Mouse (Mus musculus) lung, adult 2 months (tissue): Measurements from ENCODE around the gene Clybl. TPM values are rescaled to one million over a fixed set of nuclear protein-coding genes. Genes with fewer than 3 reads are reported as not detected.

Source experiments
- DNase-seq: peaks from one replicate; pipeline ENCODE4 v3.0.0; 2022
- H3K4me1 ChIP-seq: fragments of 200-500 bp; 2 replicates; pipeline ENCODE4 v1.6.1; 2011; ENCODE audit warnings: low read length; ENCODE audit not compliant: control insufficient read depth, insufficient read depth
- H3K4me3 ChIP-seq: fragments of 200-500 bp; replicated peaks from 2 replicates; pipeline ENCODE3; 2011; ENCODE audit warnings: low read depth, mild to moderate bottlenecking, control low read depth, low read length; ENCODE audit errors: extremely low read depth
- CTCF ChIP-seq: fragments of 200-500 bp; IDR thresholded peaks from 2 replicates; pipeline ENCODE4 v1.5.1; 2011; ENCODE audit warnings: mild to moderate bottlenecking, low read length, control low read depth; ENCODE audit not compliant: insufficient read depth
- POLR2A ChIP-seq: fragments of 200-500 bp; IDR thresholded peaks from 2 replicates; pipeline ENCODE4 v1.6.1; 2011; ENCODE audit warnings: low read depth, mild to moderate bottlenecking, control low read depth, low read length, borderline replicate concordance; ENCODE audit errors: extremely low read depth
- WGBS: fragments of 180-500 bp; shearing (Covaris S2); methylation state at CpG from one replicate; pipeline ENCODE4 v1.1.7; 2018; 5-methylcytosine and 5-hydroxymethylcytosine counted together
- polyA plus RNA-seq: library from polyadenylated mRNA; depleted of rRNA; stranded (reverse); fragments of >200 nt; gene quantifications from 2 replicates; pipeline ENCODE4 v1.2.3, GENCODE M21; 2012

The Clybl gene
- polyA plus RNA-seq, 1 experiment, result 5.8 TPM

DNA sequence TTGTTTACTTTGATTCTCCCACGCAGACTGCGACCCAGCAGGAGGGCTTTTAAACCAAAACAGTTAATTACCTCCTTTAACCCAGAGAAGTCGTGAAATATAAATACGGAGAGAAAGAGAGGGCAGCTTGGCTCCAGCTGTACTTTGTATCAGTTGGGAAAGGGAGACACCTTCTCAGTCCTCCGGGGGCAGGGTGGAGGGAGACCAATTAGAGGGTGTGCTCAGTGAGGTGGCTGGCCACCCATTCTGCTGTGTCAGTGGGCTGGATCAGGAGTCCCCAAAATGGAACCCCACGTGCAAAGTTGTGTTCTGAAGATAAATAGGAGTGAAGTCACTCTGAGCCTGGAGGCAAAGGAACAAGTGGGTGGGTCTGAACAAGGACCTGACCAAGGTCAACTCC lies 181.7 kb downstream of the Clybl start:
- whole genome bisulfite sequencing, result 26% methylated on average over 6 of the region's 6 CpGs
- TF ChIP-seq CTCF (no peak), POLR2A (no peak)
- DNase-seq, result no peak
- Histone ChIP-seq H3K4me3 (no peak overlapping the region), H3K4me1 (no peaks in the 10 kb centered on the region)

GRCm38 (mm10) chr14:122364026-122364425 lies 182.5 kb downstream of the Clybl start:
- Histone ChIP-seq H3K4me1 (no peaks in the 10 kb centered on the region), H3K4me3 (no peak overlapping the region)
- WGBS, result 92% methylated on average over 3 of the region's 3 CpGs
- DNase-seq, result no peak
- TF ChIP-seq CTCF (no peak), POLR2A (no peak)

DNA sequence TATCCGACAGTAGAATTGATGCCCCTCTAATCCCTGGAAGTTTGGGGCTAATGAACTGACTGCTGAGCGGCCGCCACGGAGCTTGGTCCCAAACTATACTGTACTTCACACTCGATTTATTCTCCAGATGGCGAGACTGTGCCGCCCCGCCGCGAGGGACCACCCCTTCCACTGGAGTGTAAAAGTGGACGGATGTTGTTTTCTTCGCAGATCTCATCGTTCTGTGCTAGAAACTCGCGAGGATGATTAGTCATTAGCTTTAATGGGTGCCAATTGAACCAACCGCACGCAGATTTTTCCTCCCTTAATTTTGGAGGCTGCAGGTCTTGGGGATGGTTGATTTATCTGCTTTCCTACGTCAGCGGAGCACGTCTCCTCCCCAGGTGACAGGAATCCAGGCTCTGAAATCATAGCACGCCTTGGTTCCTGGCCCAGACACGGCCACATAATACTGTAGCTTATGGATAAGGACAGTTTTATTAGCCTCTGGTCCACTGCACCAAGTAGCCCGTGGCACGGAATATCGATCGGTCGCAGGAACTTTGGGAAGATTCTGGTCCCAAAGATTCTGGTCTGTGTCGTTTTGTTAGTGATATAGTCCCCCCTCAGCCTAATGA lies 185.9 kb downstream of the Clybl start:
- no peak for DNase-seq
- no peak overlapping the region for H3K4me3 ChIP-seq
- H3K4me1 ChIP-seq, result no peaks in the 10 kb centered on the region
- 87% methylated on average over 28 of the region's 28 CpGs for WGBS
- no peak for TF ChIP-seq CTCF
- TF ChIP-seq POLR2A, result no peak

DNA sequence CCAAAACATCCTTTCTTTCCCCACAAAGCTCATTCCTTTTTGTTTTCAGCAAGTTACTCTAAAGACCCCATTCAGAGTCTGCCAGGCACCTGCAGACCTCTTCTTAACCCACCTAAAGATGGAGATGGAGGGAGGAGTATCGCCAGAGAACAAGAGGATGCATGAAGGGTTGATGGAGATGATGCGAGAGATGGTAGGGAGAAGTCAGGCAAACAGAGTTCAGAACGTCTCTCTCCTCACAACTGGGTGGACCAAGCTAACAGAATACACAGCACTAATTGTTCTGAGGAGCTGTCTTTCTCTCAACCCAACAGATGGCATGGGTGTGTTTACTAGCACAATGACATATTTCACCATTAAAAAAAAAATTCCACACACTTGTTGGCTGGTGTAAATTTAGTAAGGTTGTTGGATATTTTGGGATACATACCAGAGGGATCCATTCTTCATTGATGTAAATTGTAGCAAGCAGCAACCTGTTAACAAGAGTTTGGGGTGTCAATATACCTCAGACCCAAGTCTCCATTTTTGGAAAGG lies 186.4 kb downstream of the Clybl start:
- Histone ChIP-seq H3K4me3 (no peak overlapping the region), H3K4me1 (no peaks in the 10 kb centered on the region)
- no peak for TF ChIP-seq POLR2A
- 85% methylated on average over 3 of the region's 3 CpGs for WGBS
- no peak for DNase-seq

DNA sequence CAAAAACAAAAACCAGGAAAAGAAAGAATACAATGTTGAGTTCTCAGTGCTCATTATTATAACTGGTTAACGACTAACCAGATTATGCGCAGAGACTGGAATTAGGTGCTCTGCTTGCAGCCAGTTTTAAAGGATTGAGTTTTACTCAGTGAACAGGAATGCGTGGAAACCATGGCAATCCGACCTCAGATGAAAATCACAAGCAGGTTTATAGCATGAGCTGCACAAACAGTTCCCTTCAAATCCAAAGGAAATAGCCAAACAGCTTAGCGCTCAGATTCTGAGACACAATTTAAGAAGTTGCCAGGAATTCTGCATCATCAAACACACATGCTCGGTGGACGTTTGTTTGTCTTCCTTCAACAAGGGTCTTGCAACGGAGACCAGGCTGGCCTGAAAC lies 187.0 kb downstream of the Clybl start:
- 79% methylated on average over 8 of the region's 8 CpGs for WGBS
- Histone ChIP-seq H3K4me1 (no peaks in the 10 kb centered on the region), H3K4me3 (no peak overlapping the region)
- no peak for DNase-seq
- no peak for TF ChIP-seq POLR2A
- TF ChIP-seq CTCF, result no peak

DNA sequence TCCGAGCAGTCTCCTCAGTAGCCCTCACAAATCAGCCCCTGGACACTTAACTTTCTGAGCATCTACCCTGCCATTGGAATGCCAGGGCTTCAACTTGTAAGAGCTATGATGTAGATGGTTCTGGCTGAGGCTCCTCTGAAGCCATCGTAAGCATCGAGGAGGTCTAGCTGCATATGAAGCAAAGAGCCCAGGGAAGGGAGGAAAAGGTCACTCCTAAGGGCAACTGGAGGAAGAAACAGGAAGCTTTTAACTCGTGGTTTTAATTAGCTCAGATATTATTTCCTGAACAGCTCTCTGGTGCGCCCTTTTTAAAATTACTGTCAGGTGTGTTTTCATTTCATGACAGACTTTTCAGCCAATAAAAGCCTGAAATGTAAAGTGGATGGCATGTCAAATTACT lies 190.5 kb downstream of the Clybl start:
- Histone ChIP-seq H3K4me1 (no peaks in the 10 kb centered on the region), H3K4me3 (no peak overlapping the region)
- 54% methylated on average over 5 of the region's 5 CpGs for WGBS
- TF ChIP-seq POLR2A, result no peak
- no peak for TF ChIP-seq CTCF
- DNase-seq, result no peak

GRCm38 (mm10) chr14:122373458-122373857 lies 192.0 kb downstream of the Clybl start:
- no peak for DNase-seq
- WGBS, result 57% methylated on average over 19 of the region's 19 CpGs
- Histone ChIP-seq H3K4me1 (no peaks in the 10 kb centered on the region), H3K4me3 (no peak overlapping the region)
- no peak for TF ChIP-seq CTCF
- no peak for TF ChIP-seq POLR2A

DNA sequence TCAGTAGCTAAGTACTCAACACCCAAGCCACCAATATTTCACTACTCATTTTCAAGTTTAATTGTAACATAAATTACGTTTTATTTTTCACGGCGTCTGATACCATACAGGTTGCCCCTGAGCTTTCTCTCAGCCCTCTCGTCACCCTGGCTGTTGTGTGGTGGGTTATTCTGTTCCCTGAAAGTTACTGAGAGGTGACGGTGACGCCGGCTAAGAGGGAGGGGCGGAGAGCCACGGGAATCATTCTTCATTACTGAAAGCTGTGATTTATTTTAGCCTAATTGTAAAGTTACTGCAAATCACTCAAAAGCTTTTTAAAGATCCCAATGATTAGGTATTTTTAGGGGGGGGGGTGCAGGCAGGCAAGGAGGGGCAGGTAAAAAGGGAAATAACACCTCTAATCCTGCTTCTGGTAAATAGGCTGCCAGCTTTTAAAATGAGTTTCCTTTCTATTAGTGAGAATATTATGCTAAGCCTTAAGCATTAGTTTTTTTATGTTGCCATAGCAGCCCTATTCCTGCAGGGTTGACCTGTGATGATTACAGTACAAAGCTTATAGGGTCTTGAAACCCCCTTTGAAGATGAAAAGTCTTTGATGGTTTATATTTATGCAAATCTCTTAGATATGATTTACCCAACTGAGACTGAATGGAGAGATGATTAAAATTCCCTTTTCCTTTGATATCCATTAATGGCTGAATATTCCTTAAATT lies 192.9 kb downstream of the Clybl start:
- WGBS, result 42% methylated on average over 9 of the region's 9 CpGs
- no peaks in the 10 kb centered on the region for H3K4me1 ChIP-seq
- DNase-seq, result no peak
- no peak for TF ChIP-seq CTCF
- no peak for TF ChIP-seq POLR2A
- no peak overlapping the region for H3K4me3 ChIP-seq

DNA sequence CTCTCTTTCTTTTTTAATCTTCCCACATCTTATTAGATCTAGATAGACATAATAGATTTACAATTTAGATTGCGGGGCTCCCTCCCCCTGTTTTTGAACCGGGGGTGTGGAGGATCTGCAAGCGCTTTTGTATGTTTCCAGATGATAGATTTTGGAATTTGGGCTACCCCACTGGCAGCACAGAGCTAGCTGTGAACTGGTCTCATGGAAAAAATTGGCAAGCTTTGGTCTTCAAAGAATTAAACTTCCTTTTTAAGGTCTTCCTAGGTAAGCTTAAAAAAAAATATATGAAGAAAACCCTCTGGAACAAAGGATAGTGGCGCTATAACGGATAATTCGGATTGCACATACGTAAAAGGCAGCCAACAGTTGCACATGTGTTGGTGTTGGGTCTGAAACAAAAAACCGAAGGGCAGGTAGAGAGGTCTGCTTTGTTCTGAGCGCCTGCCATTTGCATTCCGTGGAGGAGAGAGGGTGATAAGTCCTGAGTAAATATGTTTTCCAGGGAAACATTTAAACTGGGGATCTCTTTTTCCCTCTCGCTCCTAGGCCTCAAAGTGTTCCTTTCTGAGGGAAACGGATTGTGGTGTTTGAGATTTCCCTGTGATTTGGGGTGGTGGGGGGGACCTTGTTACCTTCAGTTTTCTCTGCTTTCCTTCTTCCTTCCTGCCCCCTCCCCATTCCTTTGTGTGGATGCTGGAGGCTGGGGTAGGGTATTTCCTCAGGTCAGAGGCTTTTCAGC lies 193.7 kb downstream of the Clybl start:
- WGBS, result 70% methylated on average over 12 of the region's 12 CpGs
- no peak for TF ChIP-seq POLR2A
- no peak for TF ChIP-seq CTCF

GRCm38 (mm10) chr14:122376482-122377143 lies 195.1 kb downstream of the Clybl start:
- no peaks in the 10 kb centered on the region for H3K4me1 ChIP-seq
- no peak for DNase-seq
- H3K4me3 ChIP-seq, result no peak overlapping the region
- 57% methylated on average over 9 of the region's 9 CpGs for WGBS
- TF ChIP-seq CTCF (no peak), POLR2A (no peak)

More for the DNA sequence above, 193.7 kb downstream of the Clybl start:
- Histone ChIP-seq H3K4me1 (no peaks in the 10 kb centered on the region), H3K4me3 (no peak overlapping the region)
- DNase-seq, result no peak
